Mouse (Mus musculus): ENCODE results near the gene Fance.
"Not testable (repeated sequence)": the region's sequence is repeated elsewhere in the genome, so short reads cannot be mapped to it uniquely, and the experiment has no call there.

Fance gene

GRCm38 (mm10) chr17:28293716-28294115 is 19.6 kb upstream of the Fance start:
- no peak for DNase-seq (ENCODE audit: low spot score)

- DNase-seq (ENCODE audit: low spot score), result no peak
Measured at GRCm38 (mm10) chr17:28294449-28295333, 18.6 kb upstream of the Fance start.

- no peak for DNase-seq (ENCODE audit: low spot score)
Measured at GRCm38 (mm10) chr17:28298888-28299287, 14.4 kb upstream of the Fance start.

GRCm38 (mm10) chr17:28299669-28300320 is 13.5 kb upstream of the Fance start:
- no peak for DNase-seq (ENCODE audit: low spot score)

- peak; percentile 16 for DNase-seq (ENCODE audit: low spot score)
Measured at GRCm38 (mm10) chr17:28300323-28300722, 13.0 kb upstream of the Fance start.

GRCm38 (mm10) chr17:28300850-28301249 is 12.5 kb upstream of the Fance start:
- no peak for DNase-seq (ENCODE audit: low spot score)

- DNase-seq (ENCODE audit: low spot score), result no peak
Measured at GRCm38 (mm10) chr17:28305172-28305571, 8.1 kb upstream of the Fance start.

- DNase-seq (ENCODE audit: low spot score), result peak; percentile 89
Measured at GRCm38 (mm10) chr17:28308297-28309195, 4.8 kb upstream of the Fance start.

- DNase-seq (ENCODE audit: low spot score), result no peak
Measured at GRCm38 (mm10) chr17:28310831-28311230, 2.5 kb upstream of the Fance start.

- DNase-seq (ENCODE audit: low spot score), result no peak
Measured at GRCm38 (mm10) chr17:28311366-28312132, 1.8 kb upstream of the Fance start.

GRCm38 (mm10) chr17:28312232-28313211 is 797 bp upstream of the Fance start:
- DNase-seq (ENCODE audit: low spot score), result no peak

GRCm38 (mm10) chr17:28313880-28314225 is 534 bp downstream of the Fance start:
- no peak for DNase-seq (ENCODE audit: low spot score)

- DNase-seq (ENCODE audit: low spot score), result no peak
Measured at GRCm38 (mm10) chr17:28315611-28316160, 2.4 kb downstream of the Fance start.

GRCm38 (mm10) chr17:28316476-28316875 is 3.2 kb downstream of the Fance start:
- no peak for DNase-seq (ENCODE audit: low spot score)

- DNase-seq (ENCODE audit: low spot score), result no peak
Measured at GRCm38 (mm10) chr17:28317091-28317490, 3.8 kb downstream of the Fance start.

GRCm38 (mm10) chr17:28317725-28318124 is 4.4 kb downstream of the Fance start:
- DNase-seq (ENCODE audit: low spot score), result no peak

- no peak for DNase-seq (ENCODE audit: low spot score)
Measured at GRCm38 (mm10) chr17:28321700-28322099, 8.4 kb downstream of the Fance start.

- no peak for DNase-seq (ENCODE audit: low spot score)
Measured at GRCm38 (mm10) chr17:28323786-28324185, 10.5 kb downstream of the Fance start.

- DNase-seq (ENCODE audit: low spot score), result not testable (repeated sequence)
Measured at GRCm38 (mm10) chr17:28324416-28324815, 11.1 kb downstream of the Fance start.

GRCm38 (mm10) chr17:28325751-28326150 is 12.4 kb downstream of the Fance start:
- DNase-seq (ENCODE audit: low spot score), result no peak

All from lung, postnatal 25 days (tissue).